ENCODE assay signal across 17 mouse cellular contexts in the genomic region with DNA sequence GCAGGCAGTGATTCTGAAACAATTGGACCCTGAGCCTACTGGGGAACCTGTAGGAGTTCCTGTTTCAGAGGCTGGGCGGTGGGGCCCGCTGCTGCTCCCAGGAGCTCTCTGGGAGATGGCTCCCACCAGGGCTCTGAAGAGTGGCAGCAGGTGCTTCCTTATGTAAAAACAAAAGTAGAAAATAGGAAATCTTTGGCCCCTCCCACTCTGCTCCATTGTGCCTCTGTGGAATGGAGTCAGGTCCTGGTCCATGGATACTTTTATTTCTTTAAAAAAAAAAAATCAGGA. TPM values are rescaled to one million over a fixed set of nuclear protein-coding genes. Genes with fewer than 3 reads are reported as not detected.
A peak's percentile ranks its signal among the peaks of the same experiment; 100 is the strongest.
DNase-seq lines count a peak whose midpoint lies in the region; ATAC-seq and TF ChIP-seq lines count a peak whose summit lies in the region.
"Had no signal": no experiment of that assay in that cellular context is flagged by ENCODE, and none has a peak within 500 bp of the region (broad histone marks: within the 10 kb centered on the region; RNA-seq: fewer than 3 reads in every experiment).

No protein-coding gene starts in this region.

- no peak for DNase-seq in midbrain, embryonic 14.5 days
- no peak for DNase-seq in urinary bladder, adult 2 months (ENCODE audit: low spot score)
- DNase-seq: adrenal gland, postnatal 25 days had no signal

- peak; percentile 32; the same call in 1 of the 2 replicates for ATAC-seq in hindbrain, embryonic 16.5 days
- ATAC-seq in hindbrain, embryonic 12.5 days (ENCODE audit: low FRiP score) = no peak
- 0 out of 2 replicates have a peak, but pooled peaks have one; percentile 24 for ATAC-seq in midbrain, embryonic 13.5 days
- no peak for ATAC-seq in midbrain, embryonic 14.5 days (ENCODE audit: low FRiP score, low TSS enrichment)
- peak; percentile 48 for ATAC-seq in megakaryocyte, adult 5-6 weeks (ENCODE audit: poor library complexity, severe bottlenecking)
- ATAC-seq: liver, embryonic 12.5 days had no signal

- no peak for TF ChIP-seq CTCF in bone marrow, adult 2 months (IDR thresholded peaks at IDR 0.05; ENCODE audit: control insufficient read depth, insufficient read depth, low read length)

- no peak overlapping the region for H3K4me3 ChIP-seq in hindbrain, embryonic 16.5 days (ENCODE audit: low read length)
- no peak overlapping the region for H3K4me3 ChIP-seq in hindbrain, embryonic 12.5 days
- H3K4me3 ChIP-seq in midbrain, embryonic 13.5 days (replicated peaks) = no peak overlapping the region
- H3K4me3 ChIP-seq in midbrain, embryonic 14.5 days (replicated peaks; ENCODE audit: low read depth, low read length) = no peak overlapping the region
- H3K4me3 ChIP-seq in bone marrow, adult 2 months (replicated peaks; ENCODE audit: control insufficient read depth, low read depth, low read length) = no peak overlapping the region
- H3K4me3 ChIP-seq: embryonic facial prominence, embryonic 10.5 days; heart, adult 2 months; left cerebral cortex, adult 2 months; liver, embryonic 12.5 days had no signal

- no peak overlapping the region for H3K27ac ChIP-seq in hindbrain, embryonic 16.5 days (ENCODE audit: low read depth, low read length)
- no peak overlapping the region for H3K27ac ChIP-seq in hindbrain, embryonic 12.5 days
- H3K27ac ChIP-seq in midbrain, embryonic 13.5 days = no peak overlapping the region
- no peak overlapping the region for H3K27ac ChIP-seq in midbrain, embryonic 14.5 days (replicated peaks; ENCODE audit: low read depth, low read length)
- H3K27ac ChIP-seq in bone marrow, adult 2 months (ENCODE audit: control insufficient read depth, insufficient read depth, low read depth, low read length, poor library complexity) = peak overlapping the region; percentile 70; the same call in 1 of the 2 replicates
- H3K27ac ChIP-seq: embryonic facial prominence, embryonic 10.5 days; heart, adult 2 months; left cerebral cortex, adult 2 months; liver, embryonic 12.5 days; stomach, postnatal 0 days had no signal

- H3K9ac ChIP-seq in hindbrain, embryonic 16.5 days (ENCODE audit: low read depth, low read length) = no peak overlapping the region
- no peak overlapping the region for H3K9ac ChIP-seq in hindbrain, embryonic 12.5 days
- H3K9ac ChIP-seq in midbrain, embryonic 13.5 days (replicated peaks) = no peak overlapping the region
- H3K9ac ChIP-seq in midbrain, embryonic 14.5 days (replicated peaks; ENCODE audit: low read length) = no peak overlapping the region
- H3K9ac ChIP-seq: liver, embryonic 12.5 days; lung, embryonic 14.5 days had no signal

- no peak overlapping the region for H3K4me2 ChIP-seq in hindbrain, embryonic 16.5 days (ENCODE audit: low read length)
- H3K4me2 ChIP-seq in hindbrain, embryonic 12.5 days (replicated peaks) = no peak overlapping the region
- H3K4me2 ChIP-seq in midbrain, embryonic 13.5 days (replicated peaks) = no peak overlapping the region
- no peak overlapping the region for H3K4me2 ChIP-seq in midbrain, embryonic 14.5 days (ENCODE audit: low read length)
- H3K4me2 ChIP-seq: liver, embryonic 12.5 days; lung, embryonic 14.5 days had no signal

- no peaks in the 10 kb centered on the region for H3K27me3 ChIP-seq in hindbrain, embryonic 16.5 days (replicated peaks; ENCODE audit: control insufficient read depth, insufficient read depth, low read length)
- H3K27me3 ChIP-seq in hindbrain, embryonic 12.5 days = no peaks in the 10 kb centered on the region
- 0 out of 2 replicates have a peak, but pooled peaks cover 7% of the 10 kb centered on the region for H3K27me3 ChIP-seq in midbrain, embryonic 13.5 days
- no peaks in the 10 kb centered on the region for H3K27me3 ChIP-seq in midbrain, embryonic 14.5 days (ENCODE audit: control insufficient read depth, insufficient read depth, low read length)
- H3K27me3 ChIP-seq: liver, embryonic 12.5 days had no signal

- TF ChIP-seq POLR2A in bone marrow, adult 2 months (IDR thresholded peaks at IDR 0.05; ENCODE audit: borderline replicate concordance, control insufficient read depth, low read depth, low read length) = no peak

- H3K36me3 ChIP-seq in hindbrain, embryonic 16.5 days (ENCODE audit: control insufficient read depth, insufficient read depth, low read length) = no peaks in the 10 kb centered on the region
- no peaks in the 10 kb centered on the region for H3K36me3 ChIP-seq in hindbrain, embryonic 12.5 days
- no peaks in the 10 kb centered on the region for H3K36me3 ChIP-seq in midbrain, embryonic 13.5 days
- H3K36me3 ChIP-seq in midbrain, embryonic 14.5 days (ENCODE audit: control insufficient read depth, insufficient read depth, low read length) = no peaks in the 10 kb centered on the region
- H3K36me3 ChIP-seq: embryonic facial prominence, embryonic 10.5 days; liver, embryonic 12.5 days had no signal

- H3K4me1 ChIP-seq in hindbrain, embryonic 16.5 days (ENCODE audit: control insufficient read depth, insufficient read depth, low read depth, low read length) = no peaks in the 10 kb centered on the region
- no peaks in the 10 kb centered on the region for H3K4me1 ChIP-seq in hindbrain, embryonic 12.5 days
- H3K4me1 ChIP-seq in midbrain, embryonic 13.5 days (replicated peaks) = no peaks in the 10 kb centered on the region
- no peaks in the 10 kb centered on the region for H3K4me1 ChIP-seq in midbrain, embryonic 14.5 days (ENCODE audit: control insufficient read depth, insufficient read depth, low read length)
- peaks cover 4% of the 10 kb centered on the region; the same call in 1 of the 2 replicates for H3K4me1 ChIP-seq in bone marrow, adult 2 months (ENCODE audit: control insufficient read depth, insufficient read depth, low read length)
- H3K4me1 ChIP-seq: embryonic facial prominence, embryonic 10.5 days; liver, embryonic 12.5 days had no signal

- 35% methylated on average over 2 of the region's 2 CpGs for WGBS in hindbrain, embryonic 16.5 days
- 51% methylated on average over 2 of the region's 2 CpGs for WGBS in hindbrain, embryonic 12.5 days
- WGBS in midbrain, embryonic 13.5 days = 58% methylated on average over 2 of the region's 2 CpGs
- WGBS in midbrain, embryonic 14.5 days = 38% methylated on average over 2 of the region's 2 CpGs
- 3% methylated on average over 2 of the region's 2 CpGs for WGBS in bone marrow, adult 2 months

- no peaks in the 10 kb centered on the region for H3K9me3 ChIP-seq in hindbrain, embryonic 16.5 days (ENCODE audit: control insufficient read depth, low read length)
- H3K9me3 ChIP-seq in hindbrain, embryonic 12.5 days (replicated peaks) = no peaks in the 10 kb centered on the region
- no peaks in the 10 kb centered on the region for H3K9me3 ChIP-seq in midbrain, embryonic 13.5 days
- no peaks in the 10 kb centered on the region for H3K9me3 ChIP-seq in midbrain, embryonic 14.5 days (ENCODE audit: control insufficient read depth, low read length)
- H3K9me3 ChIP-seq: embryonic facial prominence, embryonic 10.5 days; liver, embryonic 12.5 days had no signal

RNA-seq across cellular contexts. Expression of gene Fsip1, which starts 7.1 kb away (rescaled TPM):
- polyA plus RNA-seq in hindbrain, embryonic 16.5 days (2015; fragmentation: Nextera tagmentation; extraction: Ambion mirVana) = 4.1 TPM in 2 replicates
- 2.5 and 3.3 TPM in 2 replicates for polyA plus RNA-seq in hindbrain, embryonic 12.5 days (2016; fragmentation: Nextera tagmentation; extraction: Ambion mirVana)
- 1.6 and 2.2 TPM in 2 replicates for polyA plus RNA-seq in midbrain, embryonic 13.5 days (2015; fragmentation: Nextera tagmentation; extraction: Ambion mirVana)
- 3.2 and 3.5 TPM in 2 replicates for polyA plus RNA-seq in midbrain, embryonic 14.5 days (2014; fragmentation: Nextera tagmentation; extraction: Ambion mirVana)
- polyA plus RNA-seq in bone marrow, adult 2 months (2011; ENCODE audit: insufficient read depth, insufficient read length, low replicate concordance, missing spikeins) = not detected in 2 replicates
- total RNA-seq in megakaryocyte, adult 5-6 weeks (2015) = not detected in 2 replicates
- total RNA-seq in megakaryocyte, adult 5-6 weeks (2017) = 0.07 TPM in 1 of 2 replicates, not detected in the other
- polyA plus RNA-seq in urinary bladder, adult 2 months (2012; rRNA removed) = 0.04 TPM in 2 replicates
- total RNA-seq: gastrocnemius, adult 8-10 months; heart, adult 2 months; MEL; monocyte, adult 5-6 weeks had no signal

Comparison
In these comparisons a context has a peak if more than half of its experiments do, and no peak if none do; other contexts are left out.
1. ATAC-seq: peak in hindbrain, embryonic 16.5 days (single experiment), midbrain, embryonic 13.5 days (single experiment) and megakaryocyte, adult 5-6 weeks (single experiment); none in hindbrain, embryonic 12.5 days (single experiment) and midbrain, embryonic 14.5 days (single experiment).